Mouse (Mus musculus): ENCODE data around the gene Tas2r103. TPM values are rescaled to one million over a fixed set of nuclear protein-coding genes. Genes with fewer than 3 reads are reported as not detected.

Tas2r103 gene
- polyA plus RNA-seq (2014; fragmentation: Nextera tagmentation; extraction: Ambion mirVana), result not detected in 2 replicates

GRCm38 (mm10) chr6:133037001-133037400 is at the start of gene Tas2r103:
TSS of gene Tas2r103 (minus strand) at chr6:133037101.
- H3K9ac ChIP-seq (ENCODE audit: low read length), result no peak within 1 kb of the TSS
- H3K36me3 ChIP-seq (ENCODE audit: control insufficient read depth, insufficient read depth, low read length), result no peaks in the 10 kb centered on the region
- DNase-seq (ENCODE audit: low spot score), result no peak
- no peak within 1 kb of the TSS for H3K4me3 ChIP-seq (ENCODE audit: low read depth, low read length)
- no peaks in the 10 kb centered on the region for H3K27me3 ChIP-seq (replicated peaks; ENCODE audit: control insufficient read depth, insufficient read depth, low read length)
- no peak within 1 kb of the TSS for H3K4me2 ChIP-seq (ENCODE audit: low read length)
- H3K4me1 ChIP-seq (replicated peaks; ENCODE audit: control insufficient read depth, insufficient read depth, low read length), result no peaks in the 10 kb centered on the region
- ATAC-seq (replicated peaks; ENCODE audit: low FRiP score, low TSS enrichment, low read depth), result no peak
- no peak within 1 kb of the TSS for H3K27ac ChIP-seq (ENCODE audit: low read depth)
- 70% methylated on average over 2 of the region's 2 CpGs for WGBS
- no peaks in the 10 kb centered on the region for H3K9me3 ChIP-seq (ENCODE audit: control insufficient read depth, low read length)

GRCm38 (mm10) chr6:133055716-133056115 is 18.8 kb upstream of the Tas2r103 start, which contains the start of gene Tas2r140:
TSS of gene Tas2r140 (minus strand) at chr6:133055816.
- Histone ChIP-seq H3K36me3 (ENCODE audit: control insufficient read depth, insufficient read depth, low read length) (no peaks in the 10 kb centered on the region), H3K4me3 (ENCODE audit: low read depth, low read length) (no peak within 1 kb of the TSS), H3K9me3 (ENCODE audit: control insufficient read depth, low read length) (no peaks in the 10 kb centered on the region), H3K4me2 (ENCODE audit: low read length) (no peak within 1 kb of the TSS), H3K27ac (ENCODE audit: low read depth) (no peak within 1 kb of the TSS), H3K4me1 (replicated peaks; ENCODE audit: control insufficient read depth, insufficient read depth, low read length) (no peaks in the 10 kb centered on the region), H3K9ac (ENCODE audit: low read length) (no peak within 1 kb of the TSS), H3K27me3 (replicated peaks; ENCODE audit: control insufficient read depth, insufficient read depth, low read length) (no peaks in the 10 kb centered on the region)
- ATAC-seq (replicated peaks; ENCODE audit: low FRiP score, low TSS enrichment, low read depth) (no peak), DNase-seq (ENCODE audit: low spot score) (no peak)

Other genes starting within 250 kb of the Tas2r103 start
- gene Tas2r117, start 234.3 kb downstream of the Tas2r103 start, polyA plus RNA-seq (2014; fragmentation: Nextera tagmentation; extraction: Ambion mirVana), result not detected in 2 replicates
- gene Tas2r123, start 190.0 kb downstream of the Tas2r103 start, polyA plus RNA-seq (2014; fragmentation: Nextera tagmentation; extraction: Ambion mirVana), result not detected in 2 replicates
- gene Tas2r116, start 181.7 kb downstream of the Tas2r103 start, polyA plus RNA-seq (2014; fragmentation: Nextera tagmentation; extraction: Ambion mirVana), result not detected in 2 replicates
- not detected in 2 replicates for gene Tas2r110, start 169.1 kb downstream of the Tas2r103 start, polyA plus RNA-seq (2014; fragmentation: Nextera tagmentation; extraction: Ambion mirVana)
- gene Tas2r113, start 144.1 kb downstream of the Tas2r103 start, polyA plus RNA-seq (2014; fragmentation: Nextera tagmentation; extraction: Ambion mirVana), result not detected in 2 replicates
- not detected in 2 replicates for gene Tas2r125, start 127.5 kb downstream of the Tas2r103 start, polyA plus RNA-seq (2014; fragmentation: Nextera tagmentation; extraction: Ambion mirVana)
- gene Tas2r129, start 86.0 kb downstream of the Tas2r103 start, polyA plus RNA-seq (2014; fragmentation: Nextera tagmentation; extraction: Ambion mirVana), result not detected in 2 replicates
- gene Tas2r131, start 79.2 kb downstream of the Tas2r103 start, polyA plus RNA-seq (2014; fragmentation: Nextera tagmentation; extraction: Ambion mirVana), result not detected in 2 replicates
- gene Tas2r109, start 56.1 kb downstream of the Tas2r103 start, polyA plus RNA-seq (2014; fragmentation: Nextera tagmentation; extraction: Ambion mirVana), result not detected in 2 replicates
- not detected in 2 replicates for gene Tas2r140, start 18.7 kb upstream of the Tas2r103 start, polyA plus RNA-seq (2014; fragmentation: Nextera tagmentation; extraction: Ambion mirVana)
- 61.8 and 65.0 TPM in 2 replicates for gene Smim10l1, start 67.8 kb upstream of the Tas2r103 start, polyA plus RNA-seq (2014; fragmentation: Nextera tagmentation; extraction: Ambion mirVana)

Data from intestine, embryonic 14.5 days (tissue).